Mouse (Mus musculus): ENCODE data around the gene Rhcg. TPM values are rescaled to one million over a fixed set of nuclear protein-coding genes. Genes with fewer than 3 reads are reported as not detected.

Rhcg gene
- polyA plus RNA-seq, 1 experiment from 2014 or later, result 0.17 TPM

GRCm38 (mm10) chr7:79591812-79592731 is 25.4 kb downstream of the Rhcg start:
- no peak for ATAC-seq (ENCODE audit: borderline replicate concordance, extremely low read depth, low FRiP score, low TSS enrichment)
- Histone ChIP-seq H3K27ac (no peak overlapping the region), H3K4me1 (peaks cover 3% of the 10 kb centered on the region; the same call in 1 of the 2 replicates), H3K27me3 (peaks cover 87% of the 10 kb centered on the region), H3K9ac (no peak overlapping the region), H3K36me3 (no peaks in the 10 kb centered on the region), H3K4me2 (peak overlapping the region; percentile 58), H3K4me3 (peak overlapping the region; percentile 33), H3K9me3 (no peaks in the 10 kb centered on the region)
- 2% methylated on average over 42 of the region's 42 CpGs for WGBS

GRCm38 (mm10) chr7:79590560-79591110 is 26.8 kb downstream of the Rhcg start:
- H3K27me3 ChIP-seq, result peaks cover 76% of the 10 kb centered on the region
- no peaks in the 10 kb centered on the region for H3K36me3 ChIP-seq
- no peak overlapping the region for H3K9ac ChIP-seq
- no peaks in the 10 kb centered on the region for H3K9me3 ChIP-seq
- no peak for ATAC-seq (ENCODE audit: borderline replicate concordance, extremely low read depth, low FRiP score, low TSS enrichment)
- peaks cover 3% of the 10 kb centered on the region; the same call in 1 of the 2 replicates for H3K4me1 ChIP-seq
- 15% methylated on average over 3 of the region's 3 CpGs for WGBS
- H3K4me2 ChIP-seq, result no peak overlapping the region
- H3K4me3 ChIP-seq, result no peak overlapping the region
- H3K27ac ChIP-seq, result no peak overlapping the region

- Histone ChIP-seq H3K27me3 (peaks cover 69% of the 10 kb centered on the region), H3K4me1 (peaks cover 3% of the 10 kb centered on the region; the same call in 1 of the 2 replicates), H3K9me3 (no peaks in the 10 kb centered on the region), H3K9ac (no peak overlapping the region), H3K27ac (no peak overlapping the region), H3K36me3 (no peaks in the 10 kb centered on the region), H3K4me2 (no peak overlapping the region), H3K4me3 (no peak overlapping the region)
- WGBS, result 13% methylated on average over 9 of the region's 9 CpGs
- ATAC-seq (ENCODE audit: borderline replicate concordance, extremely low read depth, low FRiP score, low TSS enrichment), result no peak
Observed at GRCm38 (mm10) chr7:79589763-79590559, 27.5 kb downstream of the Rhcg start.

GRCm38 (mm10) chr7:79588284-79588683 is 29.2 kb downstream of the Rhcg start:
- H3K4me2 ChIP-seq, result no peak overlapping the region
- H3K27ac ChIP-seq, result no peak overlapping the region
- no peak overlapping the region for H3K9ac ChIP-seq
- H3K4me3 ChIP-seq, result no peak overlapping the region
- peaks cover 63% of the 10 kb centered on the region for H3K27me3 ChIP-seq
- H3K36me3 ChIP-seq, result no peaks in the 10 kb centered on the region
- ATAC-seq (ENCODE audit: borderline replicate concordance, extremely low read depth, low FRiP score, low TSS enrichment), result no peak
- no peaks in the 10 kb centered on the region for H3K9me3 ChIP-seq
- 73% methylated on average over 3 of the region's 3 CpGs for WGBS
- peaks cover 3% of the 10 kb centered on the region; the same call in 1 of the 2 replicates for H3K4me1 ChIP-seq

- no peaks in the 10 kb centered on the region for H3K36me3 ChIP-seq
- peaks cover 19% of the 10 kb centered on the region for H3K4me1 ChIP-seq
- H3K27me3 ChIP-seq, result peaks cover 83% of the 10 kb centered on the region
- peak overlapping the region; percentile 74 for H3K27ac ChIP-seq
- peak overlapping the region; percentile 18; the same call in 1 of the 2 replicates for H3K9ac ChIP-seq
- ATAC-seq (ENCODE audit: borderline replicate concordance, extremely low read depth, low FRiP score, low TSS enrichment), result peak; percentile 77
- H3K4me3 ChIP-seq, result peak overlapping the region; percentile 22
- WGBS, result 2% methylated on average over 20 of the region's 20 CpGs
- peak overlapping the region; percentile 54 for H3K4me2 ChIP-seq
- no peaks in the 10 kb centered on the region for H3K9me3 ChIP-seq
Observed at GRCm38 (mm10) chr7:79578851-79579241, 38.6 kb downstream of the Rhcg start.

GRCm38 (mm10) chr7:79577931-79578850 is 39.3 kb downstream of the Rhcg start:
- H3K27me3 ChIP-seq, result peaks cover 82% of the 10 kb centered on the region
- WGBS, result 8% methylated on average over 25 of the region's 25 CpGs
- no peaks in the 10 kb centered on the region for H3K9me3 ChIP-seq
- H3K36me3 ChIP-seq, result no peaks in the 10 kb centered on the region
- ATAC-seq (ENCODE audit: borderline replicate concordance, extremely low read depth, low FRiP score, low TSS enrichment), result peak; percentile 16; the same call in 1 of the 2 replicates
- H3K4me1 ChIP-seq, result peaks cover 19% of the 10 kb centered on the region
- peak overlapping the region; percentile 22; the same call in 1 of the 2 replicates for H3K4me3 ChIP-seq
- H3K27ac ChIP-seq, result peak overlapping the region; percentile 74
- peak overlapping the region; percentile 54 for H3K4me2 ChIP-seq
- no peak overlapping the region for H3K9ac ChIP-seq

- no peaks in the 10 kb centered on the region for H3K36me3 ChIP-seq
- peaks cover 78% of the 10 kb centered on the region for H3K27me3 ChIP-seq
- ATAC-seq (ENCODE audit: borderline replicate concordance, extremely low read depth, low FRiP score, low TSS enrichment), result no peak
- H3K27ac ChIP-seq, result no peak overlapping the region
- no peak overlapping the region for H3K9ac ChIP-seq
- 7% methylated on average over 12 of the region's 12 CpGs for WGBS
- no peak overlapping the region for H3K4me2 ChIP-seq
- H3K9me3 ChIP-seq, result no peaks in the 10 kb centered on the region
- H3K4me3 ChIP-seq, result no peak overlapping the region
- H3K4me1 ChIP-seq, result peaks cover 19% of the 10 kb centered on the region
Observed at GRCm38 (mm10) chr7:79577096-79577874, 40.2 kb downstream of the Rhcg start.

- peaks cover 74% of the 10 kb centered on the region for H3K27me3 ChIP-seq
- WGBS, result 5% methylated on average over 5 of the region's 5 CpGs
Observed at GRCm38 (mm10) chr7:79576659-79577058, 40.8 kb downstream of the Rhcg start.

GRCm38 (mm10) chr7:79572191-79572818 is 45.2 kb downstream of the Rhcg start:
- peaks cover 41% of the 10 kb centered on the region for H3K27me3 ChIP-seq
- WGBS, result 66% methylated on average over 19 of the region's 19 CpGs
- no peaks in the 10 kb centered on the region for H3K9me3 ChIP-seq
- H3K36me3 ChIP-seq, result no peaks in the 10 kb centered on the region
- H3K4me1 ChIP-seq, result 0 out of 2 replicates have a peak, but pooled peaks cover 3% of the 10 kb centered on the region
- 0 out of 2 replicates have a peak, but pooled peaks have one; percentile 31 for ATAC-seq (ENCODE audit: borderline replicate concordance, extremely low read depth, low FRiP score, low TSS enrichment)
- H3K9ac ChIP-seq, result no peak overlapping the region
- H3K4me2 ChIP-seq, result no peak overlapping the region
- no peak overlapping the region for H3K27ac ChIP-seq
- H3K4me3 ChIP-seq, result no peak overlapping the region

More at GRCm38 (mm10) chr7:79576659-79577058, 40.8 kb downstream of the Rhcg start:
- no peaks in the 10 kb centered on the region for H3K9me3 ChIP-seq
- H3K4me1 ChIP-seq, result peaks cover 19% of the 10 kb centered on the region
- no peaks in the 10 kb centered on the region for H3K36me3 ChIP-seq
- H3K9ac ChIP-seq, result no peak overlapping the region
- no peak for ATAC-seq (ENCODE audit: borderline replicate concordance, extremely low read depth, low FRiP score, low TSS enrichment)
- H3K27ac ChIP-seq, result no peak overlapping the region
- H3K4me2 ChIP-seq, result no peak overlapping the region
- H3K4me3 ChIP-seq, result no peak overlapping the region

- H3K27me3 ChIP-seq, result peaks cover 16% of the 10 kb centered on the region
- no peak overlapping the region for H3K4me3 ChIP-seq
- H3K9me3 ChIP-seq, result no peaks in the 10 kb centered on the region
- H3K36me3 ChIP-seq, result no peaks in the 10 kb centered on the region
- WGBS, result 44% methylated on average over 4 of the region's 4 CpGs
- H3K4me2 ChIP-seq, result no peak overlapping the region
- no peak overlapping the region for H3K9ac ChIP-seq
- H3K4me1 ChIP-seq, result no peaks in the 10 kb centered on the region
- no peak for ATAC-seq (ENCODE audit: borderline replicate concordance, extremely low read depth, low FRiP score, low TSS enrichment)
- H3K27ac ChIP-seq, result no peak overlapping the region
Observed at GRCm38 (mm10) chr7:79568937-79569535, 48.4 kb downstream of the Rhcg start.

All from lung, embryonic 15.5 days (tissue).